Mouse (Mus musculus) intestine, embryonic 15.5 days (tissue): ENCODE data around the gene Foxd4. TPM values are rescaled to one million over a fixed set of nuclear protein-coding genes. Genes with fewer than 3 reads are reported as not detected.
A peak's percentile ranks its signal among the peaks of the same experiment; 100 is the strongest.

Experiments used
- ATAC-seq: fragments of 200-750 bp; cut with Nextera tagmentation; 2 replicates; pipeline ENCODE4 v1.8.0; 2017; ENCODE audit warnings: moderate TSS enrichment, moderate library complexity
- H3K27ac ChIP-seq: fragments of 300-500 bp; sonication (generic); 2 replicates; pipeline ENCODE4 v1.5.1; 2015; ENCODE audit warnings: mild to moderate bottlenecking, inconsistent platforms
- H3K27me3 ChIP-seq: fragments of 300-500 bp; sonication (generic); replicated peaks from 2 replicates; pipeline ENCODE4 v1.6.1; 2015; ENCODE audit warnings: inconsistent platforms
- H3K36me3 ChIP-seq: fragments of 300-500 bp; sonication (generic); 2 replicates; pipeline ENCODE4 v1.6.1; 2015; ENCODE audit warnings: inconsistent platforms
- H3K4me1 ChIP-seq: fragments of 300-500 bp; sonication (generic); replicated peaks from 2 replicates; pipeline ENCODE4 v1.6.1; 2015; ENCODE audit warnings: inconsistent platforms
- H3K4me2 ChIP-seq: fragments of 300-500 bp; sonication (generic); replicated peaks from 2 replicates; pipeline ENCODE4 v1.6.1; 2015; ENCODE audit warnings: mild to moderate bottlenecking, inconsistent platforms
- H3K4me3 ChIP-seq: fragments of 300-500 bp; sonication (generic); replicated peaks from 2 replicates; pipeline ENCODE4 v1.5.1; 2015; ENCODE audit warnings: inconsistent platforms
- H3K9ac ChIP-seq: fragments of 300-500 bp; sonication (generic); 2 replicates; pipeline ENCODE4 v1.6.1; 2015; ENCODE audit warnings: inconsistent platforms
- H3K9me3 ChIP-seq: fragments of 300-500 bp; sonication (generic); 2 replicates; pipeline ENCODE4 v1.6.1; 2016; ENCODE audit warnings: inconsistent platforms
- WGBS: fragments of 180-500 bp; shearing (Covaris S2); methylation state at CpG from one replicate; pipeline ENCODE4 v1.1.7; 2015; 5-methylcytosine and 5-hydroxymethylcytosine counted together
- polyA plus RNA-seq: library from polyadenylated mRNA; unstranded; fragments of >200 nt; fragmentation: Nextera tagmentation; extraction: Ambion mirVana; gene quantifications from 2 replicates; pipeline ENCODE4 v1.2.1, GENCODE M21; 2015

Foxd4 gene
- not detected in 2 replicates for polyA plus RNA-seq

GRCm38 (mm10) chr19:24900581-24901220 is at the start of gene Foxd4:
Gene Foxd4 (minus strand): TSS chr19:24901197.
- Histone ChIP-seq H3K4me3 (peak within 1 kb of the TSS; percentile 34), H3K9ac (no peak within 1 kb of the TSS), H3K4me1 (peaks cover 21% of the 10 kb centered on the region), H3K27ac (no peak within 1 kb of the TSS), H3K4me2 (peak within 1 kb of the TSS; percentile 75), H3K9me3 (no peaks in the 10 kb centered on the region), H3K27me3 (peaks cover 69% of the 10 kb centered on the region), H3K36me3 (no peaks in the 10 kb centered on the region)
- ATAC-seq: no peak
- 1% methylated on average over 27 of the region's 27 CpGs for WGBS

- no peak for ATAC-seq
- Histone ChIP-seq H3K4me1 (no peaks in the 10 kb centered on the region), H3K4me3 (no peak overlapping the region), H3K27me3 (no peaks in the 10 kb centered on the region), H3K9me3 (no peaks in the 10 kb centered on the region), H3K27ac (no peak overlapping the region), H3K4me2 (no peak overlapping the region), H3K9ac (no peak overlapping the region), H3K36me3 (no peaks in the 10 kb centered on the region)
Measured at GRCm38 (mm10) chr19:24945521-24946262, 44.7 kb upstream of the Foxd4 start.

- Histone ChIP-seq H3K36me3 (no peaks in the 10 kb centered on the region), H3K4me3 (no peak overlapping the region), H3K9me3 (no peaks in the 10 kb centered on the region), H3K4me1 (no peaks in the 10 kb centered on the region), H3K9ac (no peak overlapping the region), H3K27me3 (no peaks in the 10 kb centered on the region), H3K27ac (no peak overlapping the region), H3K4me2 (no peak overlapping the region)
- ATAC-seq: no peak
- WGBS: 75% methylated on average over 1 of the region's 1 CpGs
Measured at GRCm38 (mm10) chr19:24937084-24937483, 36.1 kb upstream of the Foxd4 start.

- Histone ChIP-seq H3K27ac (no peak overlapping the region), H3K9me3 (no peaks in the 10 kb centered on the region), H3K4me1 (no peaks in the 10 kb centered on the region), H3K4me3 (no peak overlapping the region), H3K36me3 (no peaks in the 10 kb centered on the region), H3K4me2 (no peak overlapping the region), H3K9ac (no peak overlapping the region), H3K27me3 (no peaks in the 10 kb centered on the region)
- 52% methylated on average over 1 of the region's 1 CpGs for WGBS
- ATAC-seq: no peak
Measured at GRCm38 (mm10) chr19:24929041-24929440, 28.0 kb upstream of the Foxd4 start.

GRCm38 (mm10) chr19:24920866-24921265 is 19.9 kb upstream of the Foxd4 start:
- H3K4me2 ChIP-seq: no peak overlapping the region
- 92% methylated on average over 5 of the region's 5 CpGs for WGBS
- no peaks in the 10 kb centered on the region for H3K9me3 ChIP-seq
- H3K9ac ChIP-seq: no peak overlapping the region
- no peak for ATAC-seq
- H3K4me3 ChIP-seq: no peak overlapping the region
- no peak overlapping the region for H3K27ac ChIP-seq
- H3K36me3 ChIP-seq: 0 out of 2 replicates have a peak, but pooled peaks cover 2% of the 10 kb centered on the region
- no peaks in the 10 kb centered on the region for H3K27me3 ChIP-seq
- no peaks in the 10 kb centered on the region for H3K4me1 ChIP-seq

- Histone ChIP-seq H3K4me1 (no peaks in the 10 kb centered on the region), H3K9me3 (no peaks in the 10 kb centered on the region), H3K27ac (no peak overlapping the region), H3K36me3 (no peaks in the 10 kb centered on the region), H3K4me3 (no peak overlapping the region), H3K27me3 (peaks cover 5% of the 10 kb centered on the region), H3K9ac (no peak overlapping the region), H3K4me2 (no peak overlapping the region)
- no peak for ATAC-seq
- WGBS: 90% methylated on average over 3 of the region's 3 CpGs
Measured at GRCm38 (mm10) chr19:24908385-24909155, 7.6 kb upstream of the Foxd4 start.

GRCm38 (mm10) chr19:24907655-24908054 is 6.7 kb upstream of the Foxd4 start:
- Histone ChIP-seq H3K4me2 (no peak overlapping the region), H3K4me3 (no peak overlapping the region), H3K9ac (no peak overlapping the region), H3K27me3 (peaks cover 13% of the 10 kb centered on the region), H3K27ac (no peak overlapping the region), H3K36me3 (no peaks in the 10 kb centered on the region), H3K4me1 (no peaks in the 10 kb centered on the region), H3K9me3 (no peaks in the 10 kb centered on the region)
- ATAC-seq: no peak
- 92% methylated on average over 6 of the region's 6 CpGs for WGBS

GRCm38 (mm10) chr19:24902821-24903220 is 1.8 kb upstream of the Foxd4 start:
- Histone ChIP-seq H3K36me3 (no peaks in the 10 kb centered on the region), H3K9ac (no peak overlapping the region), H3K4me3 (no peak overlapping the region), H3K9me3 (no peaks in the 10 kb centered on the region), H3K27me3 (peaks cover 54% of the 10 kb centered on the region), H3K4me2 (no peak overlapping the region), H3K27ac (no peak overlapping the region), H3K4me1 (peaks cover 14% of the 10 kb centered on the region)
- 46% methylated on average over 2 of the region's 2 CpGs for WGBS
- ATAC-seq: no peak

GRCm38 (mm10) chr19:24902256-24902655 is 1.3 kb upstream of the Foxd4 start:
- Histone ChIP-seq H3K27ac (no peak overlapping the region), H3K4me3 (no peak overlapping the region), H3K9ac (no peak overlapping the region), H3K27me3 (peaks cover 60% of the 10 kb centered on the region), H3K36me3 (no peaks in the 10 kb centered on the region), H3K4me1 (peaks cover 20% of the 10 kb centered on the region), H3K4me2 (no peak overlapping the region), H3K9me3 (no peaks in the 10 kb centered on the region)
- 5% methylated on average over 2 of the region's 2 CpGs for WGBS
- ATAC-seq: no peak

GRCm38 (mm10) chr19:24901666-24902065 is 669 bp upstream of the Foxd4 start:
- peaks cover 21% of the 10 kb centered on the region for H3K4me1 ChIP-seq
- H3K4me2 ChIP-seq: no peak overlapping the region
- no peaks in the 10 kb centered on the region for H3K36me3 ChIP-seq
- H3K27me3 ChIP-seq: peaks cover 66% of the 10 kb centered on the region
- ATAC-seq: no peak
- H3K9me3 ChIP-seq: no peaks in the 10 kb centered on the region
- H3K27ac ChIP-seq: no peak overlapping the region
- 9% methylated on average over 3 of the region's 3 CpGs for WGBS
- no peak overlapping the region for H3K9ac ChIP-seq
- no peak overlapping the region for H3K4me3 ChIP-seq

GRCm38 (mm10) chr19:24899578-24900544 is 1.1 kb downstream of the Foxd4 start:
- no peaks in the 10 kb centered on the region for H3K36me3 ChIP-seq
- no peaks in the 10 kb centered on the region for H3K9me3 ChIP-seq
- ATAC-seq: peak; percentile 25; the same call in 1 of the 2 replicates
- H3K4me2 ChIP-seq: peak overlapping the region; percentile 75
- peaks cover 66% of the 10 kb centered on the region for H3K27me3 ChIP-seq
- H3K4me3 ChIP-seq: peak overlapping the region; percentile 34
- under 1% methylated on average over 84 of the region's 84 CpGs for WGBS
- H3K4me1 ChIP-seq: peaks cover 21% of the 10 kb centered on the region
- H3K27ac ChIP-seq: no peak overlapping the region
- H3K9ac ChIP-seq: no peak overlapping the region
